Mouse (Mus musculus) testis, adult 2 months (tissue): ENCODE data around the gene Tgif1.

Source experiments
- CTCF ChIP-seq: fragments of 200-500 bp; IDR thresholded peaks from 2 replicates; pipeline ENCODE4 v1.5.1; 2012; ENCODE audit warnings: low read depth, mild to moderate bottlenecking, inconsistent platforms, low read length, moderate library complexity; ENCODE audit not compliant: control insufficient read depth, insufficient read depth, insufficient replicate concordance
- POLR2A ChIP-seq: fragments of 200-500 bp; IDR thresholded peaks from 2 replicates; pipeline ENCODE4 v1.6.1; 2012; ENCODE audit warnings: low read depth, mild to moderate bottlenecking, inconsistent platforms, low read length, moderate library complexity; ENCODE audit not compliant: control insufficient read depth

DNA sequence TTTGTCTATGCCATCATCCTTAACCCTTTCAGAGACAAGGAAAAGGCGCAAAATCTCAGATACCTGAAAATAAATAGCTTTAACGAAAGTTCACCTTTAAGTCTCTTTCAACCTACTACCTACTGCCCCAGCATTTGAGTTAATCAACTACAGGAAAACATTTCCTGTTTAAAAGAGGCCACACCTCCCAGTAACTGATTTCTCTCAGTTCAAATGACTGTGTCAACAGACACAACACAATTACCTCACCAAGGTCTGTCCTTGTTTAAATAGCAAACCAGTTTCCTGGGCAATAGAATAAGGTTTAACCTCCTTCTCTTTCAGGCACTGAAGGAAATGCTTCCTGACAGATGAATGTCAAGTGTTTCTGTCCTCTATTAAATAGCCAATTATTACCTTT, 7.8 kb downstream of the Tgif1 start:
- TF ChIP-seq POLR2A = no peak
- TF ChIP-seq CTCF = no peak
